Mouse (Mus musculus) G1E-ER4 (cell line): ENCODE results near the gene Tmub1. TPM values are rescaled to one million over a fixed set of nuclear protein-coding genes. Genes with fewer than 3 reads are reported as not detected.

Experiments
- GATA1 ChIP-seq: IDR thresholded peaks from one replicate; pipeline ENCODE4 v1.8.0; 2012; ENCODE audit warnings: low read length, inconsistent platforms
- polyA plus RNA-seq: library from polyadenylated mRNA; stranded (reverse); fragments of >175 nt; gene quantifications from 2 replicates; pipeline ENCODE4 v1.2.3, GENCODE M21; 2012

Tmub1 gene
- polyA plus RNA-seq, 1 experiment = 29.5 TPM

DNA sequence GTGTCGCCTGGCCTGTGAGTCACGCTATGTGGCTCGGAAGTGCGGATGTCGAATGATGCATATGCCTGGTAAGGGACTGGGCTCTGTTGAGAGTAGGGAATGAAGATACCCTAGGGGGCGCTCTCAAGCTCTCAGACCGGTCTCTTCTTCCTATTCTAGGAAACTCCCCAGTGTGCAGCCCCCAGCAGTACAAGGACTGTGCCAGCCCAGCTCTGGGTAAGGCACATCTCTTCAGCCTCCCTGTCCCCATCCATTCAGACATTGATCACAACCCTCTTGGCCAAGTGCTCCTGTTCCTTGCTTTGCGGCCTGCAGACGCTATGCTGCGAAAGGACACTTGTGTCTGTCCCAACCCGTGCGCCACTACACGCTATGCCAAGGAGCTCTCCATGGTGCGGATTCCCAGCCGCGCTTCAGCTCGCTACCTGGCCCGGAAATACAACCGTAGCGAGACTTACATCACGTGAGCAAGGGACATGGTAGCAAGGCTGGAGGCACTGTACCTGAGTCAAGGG is 31.4 kb downstream of the Tmub1 start:
- no peak for TF ChIP-seq GATA1

DNA sequence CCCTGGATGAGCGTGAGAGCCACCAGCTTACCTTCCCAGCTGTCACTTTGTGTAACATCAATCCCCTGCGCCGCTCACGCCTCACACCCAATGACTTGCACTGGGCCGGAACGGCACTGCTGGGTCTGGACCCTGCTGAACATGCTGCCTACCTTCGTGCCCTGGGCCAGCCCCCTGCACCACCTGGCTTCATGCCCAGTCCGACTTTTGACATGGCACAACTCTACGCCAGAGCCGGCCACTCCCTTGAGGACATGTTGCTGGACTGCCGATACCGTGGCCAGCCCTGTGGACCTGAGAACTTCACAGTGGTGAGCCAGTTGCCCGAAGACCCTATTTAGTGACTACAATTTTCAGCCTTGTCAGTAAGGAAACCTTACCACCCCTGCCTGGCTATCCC is 33.7 kb downstream of the Tmub1 start:
- TF ChIP-seq GATA1 = no peak

DNA sequence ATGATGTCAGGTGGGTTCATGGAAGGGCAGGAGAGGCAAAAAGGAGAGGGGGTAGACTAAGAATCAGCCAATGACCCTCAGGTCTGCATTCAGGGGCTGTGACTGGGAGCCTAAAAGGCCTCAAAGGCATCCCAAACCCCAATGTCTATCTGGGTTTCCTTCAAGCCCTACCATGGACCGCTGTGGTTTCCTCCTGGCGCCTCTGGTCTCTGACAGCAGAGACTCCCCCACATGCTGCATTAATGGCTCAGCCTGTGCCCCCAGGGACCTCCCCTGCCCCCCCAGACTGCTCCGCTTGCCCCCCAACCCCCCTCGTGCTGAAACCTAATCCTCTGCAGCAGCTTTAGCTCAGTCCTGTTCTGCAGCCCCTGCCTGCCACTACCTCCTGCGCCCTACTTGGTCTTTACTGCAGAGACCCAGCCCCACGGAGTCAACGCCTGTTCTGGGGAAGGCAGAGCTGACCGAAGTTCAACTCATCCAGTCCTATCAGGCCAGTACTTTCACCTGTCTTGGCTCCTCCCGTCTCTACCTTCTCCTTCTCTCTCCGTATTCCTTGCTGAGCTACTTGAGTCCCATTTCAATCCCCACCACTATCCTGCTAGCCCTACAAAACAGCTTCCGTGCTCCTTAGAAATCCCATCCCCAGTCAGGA is 34.5 kb downstream of the Tmub1 start, which contains the start of gene Asic3:
TSS of gene Asic3 (plus strand) at position 351 of the 652 bp plus-strand sequence.
- TF ChIP-seq GATA1 = no peak

DNA sequence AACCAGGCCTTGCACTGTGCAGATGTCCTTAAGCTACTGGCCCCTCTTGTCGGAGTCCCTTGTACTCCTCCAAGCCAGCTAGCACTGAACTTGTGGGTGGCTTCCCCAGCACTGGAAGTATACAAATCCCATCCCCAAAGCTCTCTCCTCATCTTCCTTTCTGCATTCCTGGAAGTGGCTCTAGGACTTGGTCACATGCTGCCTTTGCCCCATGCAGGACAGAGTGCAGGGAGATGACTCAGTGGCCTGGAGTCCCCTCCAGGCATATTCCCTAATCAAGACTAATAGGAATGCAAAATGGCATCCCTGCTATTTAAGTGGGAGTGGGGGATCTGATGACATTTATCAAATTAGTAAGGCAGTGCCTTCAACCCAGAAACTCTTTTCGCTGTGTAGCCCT is 35.6 kb downstream of the Tmub1 start:
- no peak for TF ChIP-seq GATA1

DNA sequence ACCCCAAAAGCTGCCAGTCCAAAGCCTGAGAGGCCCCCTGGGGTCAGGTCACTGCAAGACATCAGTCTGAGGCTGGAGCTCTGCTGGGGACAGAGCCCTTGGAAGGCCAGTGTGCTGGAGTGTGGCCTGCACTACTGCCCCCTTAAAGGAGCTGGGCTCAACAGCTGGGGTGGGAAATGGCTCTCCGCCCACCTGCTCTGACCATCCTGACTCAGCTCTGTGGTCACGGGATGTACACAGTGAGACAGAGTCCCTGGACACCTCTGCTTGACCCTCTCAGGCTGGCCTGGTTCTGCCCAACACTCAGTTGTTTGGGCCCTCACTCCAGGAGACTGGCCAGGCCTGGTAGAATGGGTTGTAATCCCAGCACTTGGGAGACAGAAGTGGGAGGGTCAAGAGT is 38.2 kb downstream of the Tmub1 start:
- no peak for TF ChIP-seq GATA1

DNA sequence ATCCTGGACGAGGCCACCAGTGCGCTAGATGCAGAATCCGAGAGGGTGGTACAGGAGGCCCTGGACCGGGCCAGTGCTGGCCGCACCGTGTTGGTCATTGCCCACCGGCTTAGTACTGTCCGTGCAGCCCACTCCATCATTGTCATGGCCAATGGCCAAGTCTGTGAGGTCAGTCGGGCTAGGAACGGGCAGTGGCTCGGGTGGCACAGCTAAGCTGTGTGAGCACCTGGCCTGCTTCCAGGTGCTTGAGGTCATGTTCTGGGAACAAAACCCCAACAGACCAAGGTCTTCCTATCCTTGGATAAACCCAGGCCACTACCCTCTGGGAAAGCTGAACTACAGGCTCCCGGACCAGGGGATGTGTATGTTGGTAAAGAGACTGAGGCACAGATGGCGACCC is 39.0 kb downstream of the Tmub1 start:
- no peak for TF ChIP-seq GATA1

DNA sequence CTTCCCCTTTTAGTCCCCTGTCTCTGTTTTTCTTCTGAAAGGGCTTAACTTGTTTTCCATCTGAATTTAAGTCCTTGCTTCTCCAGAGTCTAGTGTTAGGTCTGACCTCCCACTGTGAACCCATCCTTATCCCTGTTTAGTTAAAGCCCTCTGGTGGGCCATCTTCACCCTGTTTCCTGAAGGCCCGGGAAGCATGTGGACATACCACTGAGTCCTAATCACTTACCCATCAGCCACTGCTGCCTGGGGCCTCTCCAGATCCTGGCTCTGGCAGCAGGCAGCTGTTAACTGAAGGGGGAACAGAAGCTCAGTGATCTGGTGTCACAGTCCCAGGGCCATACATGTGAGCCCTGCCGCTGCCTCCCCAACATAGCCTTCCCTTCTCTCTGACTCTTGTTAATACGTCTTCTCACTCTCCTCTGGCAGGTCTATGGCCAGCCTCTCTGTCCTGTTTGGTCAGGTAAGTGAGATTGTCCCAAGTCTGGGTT is 42.2 kb downstream of the Tmub1 start:
- TF ChIP-seq GATA1 = no peak

DNA sequence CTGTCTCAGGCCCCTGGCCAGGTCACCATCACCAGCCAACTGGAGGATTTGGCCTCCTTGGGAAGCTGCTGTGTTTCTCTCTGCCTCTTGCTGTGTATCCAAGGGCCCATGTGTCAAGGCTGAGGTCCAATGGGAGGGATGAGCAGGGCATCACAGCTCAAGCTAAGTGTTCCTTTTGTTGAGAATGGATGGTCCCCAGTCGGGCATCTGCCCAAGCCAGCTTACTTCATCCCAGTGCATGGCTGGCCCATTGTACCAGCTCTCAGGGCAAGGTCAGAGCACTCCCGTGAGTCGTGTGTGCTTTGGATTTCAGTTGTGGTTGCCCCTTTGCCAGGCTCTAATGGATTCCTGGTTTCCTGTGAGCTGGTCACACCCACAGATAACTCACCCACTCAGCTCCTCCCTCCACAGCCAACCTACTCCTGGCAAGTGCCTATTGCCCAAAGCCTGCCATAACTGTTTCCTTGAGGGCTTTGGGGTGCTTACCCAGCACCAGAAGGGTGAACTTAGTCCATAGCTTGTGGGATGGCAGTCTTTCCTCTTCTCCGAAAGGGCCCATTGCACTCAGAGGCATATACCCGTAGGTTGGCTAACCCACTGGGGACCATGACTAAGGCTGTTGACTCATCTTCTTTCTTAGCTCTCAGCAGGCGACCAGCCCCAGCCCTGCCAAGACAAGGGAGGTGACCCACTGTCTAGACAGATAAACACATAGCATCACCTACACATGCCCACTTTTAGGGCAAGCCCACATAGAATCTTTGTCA is 42.9 kb downstream of the Tmub1 start:
- no peak for TF ChIP-seq GATA1

DNA sequence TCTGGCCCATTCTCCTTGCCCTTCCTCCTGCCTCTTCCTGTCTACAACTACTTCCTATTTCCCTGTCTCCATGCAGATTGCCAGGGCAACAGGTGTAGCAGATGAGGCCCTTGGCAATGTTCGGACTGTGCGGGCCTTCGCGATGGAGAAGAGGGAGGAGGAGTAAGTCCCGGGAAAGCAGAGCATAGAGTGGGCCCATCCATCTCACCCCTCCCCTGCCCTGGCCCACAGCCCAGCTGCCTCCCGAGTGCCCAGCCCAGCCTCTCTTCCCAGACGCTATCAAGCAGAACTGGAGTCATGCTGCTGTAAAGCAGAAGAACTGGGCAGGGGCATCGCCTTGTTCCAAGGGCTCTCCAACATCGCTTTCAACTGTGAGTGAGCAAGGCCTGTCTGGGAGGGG is 45.7 kb downstream of the Tmub1 start:
- no peak for TF ChIP-seq GATA1

DNA sequence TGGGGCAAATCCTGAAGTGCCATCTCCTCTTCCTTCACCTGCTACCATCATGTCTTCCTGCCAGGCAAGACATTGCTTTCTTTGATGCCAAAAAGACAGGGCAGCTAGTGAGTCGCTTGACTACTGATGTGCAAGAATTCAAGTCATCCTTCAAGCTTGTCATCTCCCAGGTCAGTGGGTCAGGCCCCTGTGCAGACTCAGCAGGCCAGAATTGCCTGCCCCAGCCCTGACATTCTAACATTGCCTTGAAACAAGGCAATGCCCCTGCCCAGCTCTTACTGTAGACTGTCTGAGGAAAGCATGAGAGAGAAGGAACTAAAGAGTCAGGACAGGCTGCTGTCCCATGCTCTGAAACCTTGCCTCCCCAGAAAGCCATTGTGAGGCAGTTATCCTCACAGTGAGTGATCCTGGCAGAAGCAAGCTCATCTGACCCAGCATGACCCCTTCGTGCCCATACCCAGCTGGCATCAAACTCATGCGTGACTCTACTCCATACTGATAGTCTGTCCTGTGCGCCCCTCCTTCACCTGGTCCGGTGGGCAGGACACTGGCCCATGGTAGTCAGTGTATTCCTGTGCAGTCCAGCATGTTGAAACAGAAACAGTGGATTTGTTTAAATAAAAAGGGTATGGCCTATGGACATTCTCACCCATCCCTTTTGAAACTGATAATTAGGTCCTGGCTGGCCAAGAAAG is 46.6 kb downstream of the Tmub1 start:
- no peak for TF ChIP-seq GATA1

DNA sequence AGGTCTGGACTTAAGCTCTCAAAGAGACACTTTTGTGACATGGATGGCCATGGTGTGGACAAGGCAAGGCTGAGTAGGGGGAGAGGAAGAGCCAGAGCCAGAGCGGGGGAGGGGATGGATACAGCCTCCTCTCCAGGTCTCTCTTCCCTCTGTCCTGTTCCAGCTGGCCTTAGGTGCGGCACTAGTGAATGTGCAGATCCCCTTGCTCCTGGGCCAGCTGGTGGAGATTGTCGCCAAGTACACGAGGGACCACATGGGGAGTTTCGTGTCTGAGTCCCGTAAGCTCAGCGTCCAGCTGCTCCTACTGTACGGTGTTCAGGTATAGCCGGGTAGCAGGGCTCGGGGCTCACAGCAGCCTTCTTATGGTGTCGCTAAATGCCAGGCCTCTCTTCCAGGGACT is 47.3 kb downstream of the Tmub1 start:
- TF ChIP-seq GATA1 = no peak

DNA sequence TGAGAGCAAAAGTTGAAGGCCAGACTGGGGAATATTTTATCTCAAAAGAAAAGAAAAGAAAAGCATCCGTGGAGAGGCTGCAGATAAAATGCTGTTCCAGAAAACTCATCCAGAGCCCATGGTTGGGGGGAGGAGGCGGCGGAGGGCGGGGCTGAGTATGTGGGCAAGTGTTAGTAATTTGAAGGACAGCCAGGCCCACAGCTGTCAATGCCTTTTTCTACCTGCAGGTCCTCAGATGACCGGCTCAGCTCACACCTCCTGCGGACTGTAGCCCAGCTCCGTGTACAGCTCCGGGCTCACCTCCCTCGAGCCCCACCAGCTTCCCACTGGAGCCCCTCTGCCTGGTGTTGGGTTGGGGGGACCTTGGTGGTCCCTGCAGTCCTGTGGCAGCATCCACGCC is 48.0 kb downstream of the Tmub1 start:
- TF ChIP-seq GATA1 = no peak

Other genes with a start within 250 kb of the Tmub1 start
- gene Kcnh2, start 96.2 kb downstream of the Tmub1 start, polyA plus RNA-seq = 4.0 and 4.3 TPM in 2 replicates
- gene Nos3, start 83.0 kb downstream of the Tmub1 start, polyA plus RNA-seq = 0.06 and 0.15 TPM in 2 replicates
- gene Atg9b, start 55.7 kb downstream of the Tmub1 start, polyA plus RNA-seq = 0.17 and 0.25 TPM in 2 replicates
- 59.9 and 60.9 TPM in 2 replicates for gene Abcb8, start 54.2 kb downstream of the Tmub1 start, polyA plus RNA-seq
- 0.08 TPM in 1 of 2 replicates, not detected in the other for gene Asic3, start 34.5 kb downstream of the Tmub1 start, polyA plus RNA-seq
- gene Cdk5, start 24.3 kb downstream of the Tmub1 start, polyA plus RNA-seq = 14.3 and 19.4 TPM in 2 replicates
- gene Slc4a2, start 24.0 kb downstream of the Tmub1 start, polyA plus RNA-seq = 22.8 and 24.1 TPM in 2 replicates
- 287 and 347 TPM in 2 replicates for gene Fastk, start 2.6 kb downstream of the Tmub1 start, polyA plus RNA-seq
- 321 and 334 TPM in 2 replicates for gene Agap3, start 4.3 kb upstream of the Tmub1 start, polyA plus RNA-seq
- gene Gbx1, start 79.3 kb upstream of the Tmub1 start, polyA plus RNA-seq = 0.01 TPM in 1 of 2 replicates, not detected in the other
- not detected in 2 replicates for gene Asb10, start 93.1 kb upstream of the Tmub1 start, polyA plus RNA-seq
- gene 4931409K22Rik, start 109.0 kb upstream of the Tmub1 start, polyA plus RNA-seq = not detected in 2 replicates
- gene Abcf2, start 129.6 kb upstream of the Tmub1 start, polyA plus RNA-seq = 120 and 124 TPM in 2 replicates
- 26.9 and 36.2 TPM in 2 replicates for gene Chpf2, start 138.9 kb upstream of the Tmub1 start, polyA plus RNA-seq
- gene Smarcd3, start 176.6 kb upstream of the Tmub1 start, polyA plus RNA-seq = not detected in 2 replicates
- 20.1 and 30.2 TPM in 2 replicates for gene Nub1, start 237.7 kb upstream of the Tmub1 start, polyA plus RNA-seq